Mouse (Mus musculus) C2C12 (cell line): ENCODE results near the gene Sdk1.

Experiments used
- CEBPB ChIP-seq: IDR thresholded peaks from one replicate; pipeline ENCODE4 v1.6.1; 2011; ENCODE audit warnings: low read depth, mild to moderate bottlenecking, control low read depth, moderate library complexity
- CTCF ChIP-seq: IDR thresholded peaks from one replicate; pipeline ENCODE4 v1.5.1; 2011; ENCODE audit not compliant: control insufficient read depth, insufficient read depth, insufficient read length
- FOSL1 ChIP-seq: IDR thresholded peaks from one replicate; pipeline ENCODE4 v1.8.0; 2011; ENCODE audit warnings: mild to moderate bottlenecking, low read length; ENCODE audit not compliant: poor library complexity, insufficient read depth, severe bottlenecking
- MAX ChIP-seq: IDR thresholded peaks from one replicate; pipeline ENCODE4 v1.6.1; 2011; ENCODE audit warnings: mild to moderate bottlenecking, control low read depth
- MYOD1 ChIP-seq: IDR thresholded peaks from one replicate; pipeline ENCODE4 v1.6.1; 2011; ENCODE audit warnings: low read depth; ENCODE audit not compliant: control insufficient read depth, insufficient read length
- MYOG ChIP-seq: IDR thresholded peaks from one replicate; pipeline ENCODE4 v1.6.1; 2011; ENCODE audit not compliant: control insufficient read depth, insufficient read length; ENCODE audit errors: extremely low read depth
- USF1 ChIP-seq: IDR thresholded peaks from one replicate; pipeline ENCODE4 v1.6.1; 2011; ENCODE audit warnings: low read depth, mild to moderate bottlenecking, control low read depth, moderate library complexity

DNA sequence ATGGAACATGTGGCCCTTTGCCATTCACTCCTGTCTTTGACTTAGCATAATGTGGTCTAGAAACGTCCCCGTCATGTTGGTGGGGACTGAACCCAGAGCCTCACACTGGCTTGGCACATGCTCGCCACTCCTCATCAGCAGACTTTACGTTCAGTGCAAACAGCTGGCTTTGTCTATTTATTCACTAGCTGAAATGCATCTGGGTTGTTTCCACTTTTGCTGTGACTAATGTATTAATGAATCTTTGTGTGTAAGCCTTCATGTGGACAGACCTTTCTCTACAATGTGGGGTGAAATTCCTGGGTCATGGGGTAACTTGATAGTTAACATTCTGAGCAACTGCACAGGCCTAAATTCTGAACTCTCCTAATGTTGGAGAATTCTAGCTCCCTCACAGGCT lies 317.4 kb downstream of the Sdk1 start:
- TF ChIP-seq CTCF (no peak), USF1 (no peak), MYOG (no peak), FOSL1 (no peak), MYOD1 (no peak), MAX (no peak), CEBPB (no peak)
